Mouse (Mus musculus) MEL (cell line): Measurements from ENCODE around the gene Mecom. TPM values are rescaled to one million over a fixed set of nuclear protein-coding genes. Genes with fewer than 3 reads are reported as not detected.

Experiments
- DNase-seq: peaks from one replicate; pipeline ENCODE4 v3.0.0; 2011; ENCODE audit warnings: low read depth, low spot score
- H3K27ac ChIP-seq: 2 replicates; pipeline ENCODE4 v1.5.1; 2012; ENCODE audit warnings: low read depth, mild to moderate bottlenecking, control low read depth, low read length, moderate library complexity; ENCODE audit not compliant: control insufficient read depth
- H3K27me3 ChIP-seq, 2 experiments: fragments of 150-350 bp in 1 of 2; sonication (generic) in 1 of 2; 2 replicates each; pipeline ENCODE4 v1.6.1; 2012; ENCODE audit warnings: low read length in 2 of 2, mild to moderate bottlenecking in 2 of 2, improper control_type of control experiment in 1 of 2, moderate library complexity in 1 of 2; ENCODE audit not compliant: insufficient read depth in 2 of 2, control insufficient read depth in 1 of 2
- H3K36me3 ChIP-seq, 2 experiments: 2 replicates each; pipeline ENCODE4 v1.6.1; 2012 to 2014; ENCODE audit warnings: low read length in 2 of 2, improper control_type of control experiment in 1 of 2, inconsistent platforms in 1 of 2, mild to moderate bottlenecking in 1 of 2; ENCODE audit not compliant: insufficient read depth in 2 of 2, control insufficient read depth in 1 of 2
- H3K4me1 ChIP-seq, 2 experiments: fragments of 150-350 bp in 1 of 2; sonication (generic) in 1 of 2; 2 replicates each; pipeline ENCODE4 v1.6.1; 2012; ENCODE audit warnings: low read length in 2 of 2, improper control_type of control experiment in 1 of 2, mild to moderate bottlenecking in 1 of 2; ENCODE audit not compliant: insufficient read depth in 2 of 2, control insufficient read depth in 1 of 2
- H3K4me3 ChIP-seq, 2 experiments: fragments of 150-350 bp in 1 of 2; sonication (generic) in 1 of 2; 2 replicates each; pipeline ENCODE4 v1.5.1; 2012; ENCODE audit warnings: low read depth in 2 of 2, low read length in 2 of 2, mild to moderate bottlenecking in 2 of 2, moderate library complexity in 2 of 2, control low read depth in 1 of 2, improper control_type of control experiment in 1 of 2; ENCODE audit not compliant: control insufficient read depth in 1 of 2, insufficient read depth in 1 of 2
- H3K79me2 ChIP-seq: 2 replicates; pipeline ENCODE4 v1.6.1; 2012; ENCODE audit warnings: mild to moderate bottlenecking, low read length, moderate library complexity; ENCODE audit not compliant: control insufficient read depth, poor library complexity, insufficient read depth
- H3K9ac ChIP-seq: 2 replicates; pipeline ENCODE4 v1.6.1; 2012; ENCODE audit warnings: low read depth, mild to moderate bottlenecking, control low read depth, low read length, moderate library complexity; ENCODE audit not compliant: control insufficient read depth, poor library complexity, severe bottlenecking
- H3K9me3 ChIP-seq: fragments of 150-350 bp; sonication (generic); replicated peaks from 2 replicates; pipeline ENCODE4 v1.6.1; 2012; ENCODE audit warnings: mild to moderate bottlenecking, low read length, improper control_type of control experiment, moderate library complexity; ENCODE audit not compliant: insufficient read depth
- CHD1 ChIP-seq: IDR thresholded peaks from 2 replicates; pipeline ENCODE4 v1.6.1; 2012; ENCODE audit warnings: low read depth, mild to moderate bottlenecking, inconsistent platforms, low read length, improper control_type of control experiment
- CHD2 ChIP-seq: IDR thresholded peaks from 2 replicates; pipeline ENCODE4 v1.6.1; 2011; ENCODE audit warnings: low read length, improper control_type of control experiment
- CTCF ChIP-seq, 3 experiments: IDR thresholded peaks in 2 of 3; conservative IDR thresholded peaks in 1 of 3; 2 replicates each; pipeline ENCODE4 v1.5.1; 2011 to 2012; ENCODE audit warnings: low read length in 3 of 3, low read depth in 2 of 3, mild to moderate bottlenecking in 2 of 3, improper control_type of control experiment in 1 of 3, inconsistent platforms in 1 of 3, mixed read lengths in 1 of 3, moderate library complexity in 1 of 3; ENCODE audit not compliant: control insufficient read depth in 1 of 3, insufficient read depth in 1 of 3, poor library complexity in 1 of 3, severe bottlenecking in 1 of 3
- EP300 ChIP-seq, 2 experiments: IDR thresholded peaks; 2 replicates each; pipeline ENCODE4 v1.6.1; 2011; ENCODE audit warnings: improper control_type of control experiment in 2 of 2, low read length in 2 of 2, low read depth in 1 of 2, mild to moderate bottlenecking in 1 of 2
- HCFC1 ChIP-seq: IDR thresholded peaks from 2 replicates; pipeline ENCODE4 v1.6.1; 2012; ENCODE audit warnings: low read depth, mild to moderate bottlenecking, inconsistent platforms, low read length, improper control_type of control experiment, moderate library complexity
- JUND ChIP-seq: IDR thresholded peaks from 2 replicates; pipeline ENCODE4 v1.6.1; 2011; ENCODE audit warnings: low read depth, mild to moderate bottlenecking, improper control_type of control experiment, low read length
- MAFK ChIP-seq: IDR thresholded peaks from 2 replicates; pipeline ENCODE4 v1.6.1; 2011; ENCODE audit warnings: low read depth, mild to moderate bottlenecking, low read length, improper control_type of control experiment, borderline replicate concordance
- MAX ChIP-seq: IDR thresholded peaks from 2 replicates; pipeline ENCODE4 v1.6.1; 2011; ENCODE audit warnings: low read length, improper control_type of control experiment
- MAZ ChIP-seq: IDR thresholded peaks from 2 replicates; pipeline ENCODE4 v1.6.1; 2012; ENCODE audit warnings: low read depth, mild to moderate bottlenecking, inconsistent platforms, low read length, improper control_type of control experiment
- MXI1 ChIP-seq: IDR thresholded peaks from 2 replicates; pipeline ENCODE4 v1.6.1; 2011; ENCODE audit warnings: mild to moderate bottlenecking, low read depth, low read length, improper control_type of control experiment
- MYB ChIP-seq: IDR thresholded peaks from 2 replicates; pipeline ENCODE4 v1.6.1; 2011; ENCODE audit warnings: mild to moderate bottlenecking, low read depth, low read length, improper control_type of control experiment
- MYC ChIP-seq: IDR thresholded peaks from 2 replicates; pipeline ENCODE4 v1.6.1; 2011; ENCODE audit warnings: low read depth, mild to moderate bottlenecking, low read length, improper control_type of control experiment, moderate library complexity
- NELFE ChIP-seq: IDR thresholded peaks from 2 replicates; pipeline ENCODE4 v1.6.1; 2011; ENCODE audit warnings: low read depth, low read length, improper control_type of control experiment
- POLR2A ChIP-seq, 2 experiments: IDR thresholded peaks; 2 replicates each; pipeline ENCODE4 v1.6.1; 2011 to 2012; ENCODE audit warnings: low read length in 2 of 2, mild to moderate bottlenecking in 2 of 2, control low read depth in 1 of 2, improper control_type of control experiment in 1 of 2, low read depth in 1 of 2, moderate library complexity in 1 of 2; ENCODE audit not compliant: control insufficient read depth in 1 of 2, insufficient read depth in 1 of 2, poor library complexity in 1 of 2
- SIN3A ChIP-seq: IDR thresholded peaks from 2 replicates; pipeline ENCODE4 v1.6.1; 2012; ENCODE audit warnings: low read length, improper control_type of control experiment, inconsistent platforms
- SMC3 ChIP-seq: IDR thresholded peaks from 2 replicates; pipeline ENCODE4 v1.6.1; 2011; ENCODE audit warnings: low read depth, low read length, improper control_type of control experiment
- TAL1 ChIP-seq: IDR thresholded peaks from 2 replicates; pipeline ENCODE4 v1.6.1; 2012; ENCODE audit warnings: mild to moderate bottlenecking, inconsistent platforms, low read length, moderate library complexity, mixed read lengths
- TBP ChIP-seq: IDR thresholded peaks from 2 replicates; pipeline ENCODE4 v1.8.0; 2011; ENCODE audit warnings: low read depth, low read length, improper control_type of control experiment
- TCF12 ChIP-seq: IDR thresholded peaks from 2 replicates; pipeline ENCODE4 v1.6.1; 2014; ENCODE audit warnings: low read depth, mild to moderate bottlenecking, inconsistent platforms, low read length, improper control_type of control experiment, moderate library complexity
- UBTF ChIP-seq: IDR thresholded peaks from 2 replicates; pipeline ENCODE4 v1.6.1; 2012; ENCODE audit warnings: low read depth, mild to moderate bottlenecking, inconsistent platforms, low read length, improper control_type of control experiment, moderate library complexity, borderline replicate concordance; ENCODE audit not compliant: insufficient read depth
- USF1 ChIP-seq: IDR thresholded peaks from 2 replicates; pipeline ENCODE4 v1.6.1; 2014; ENCODE audit warnings: low read depth, mild to moderate bottlenecking, inconsistent platforms, low read length, improper control_type of control experiment, moderate library complexity
- ZMIZ1 ChIP-seq: IDR thresholded peaks from 2 replicates; pipeline ENCODE4 v1.6.1; 2012; ENCODE audit warnings: low read depth, mild to moderate bottlenecking, inconsistent platforms, low read length, improper control_type of control experiment, moderate library complexity
- polyA plus RNA-seq, 2 experiments: library from polyadenylated mRNA; stranded (reverse) in 1 of 2; unstranded in 1 of 2; fragments of >175 nt in 1 of 2; fragments of >200 nt in 1 of 2; gene quantifications; 2 replicates each; pipeline versions ENCODE4 v1.2.1 to v1.2.4; 2012; ENCODE audit warnings: low replicate concordance in 2 of 2, low read depth in 1 of 2; ENCODE audit not compliant: insufficient read length in 2 of 2, insufficient read depth in 1 of 2, missing spikeins in 1 of 2
- total RNA-seq: library from RNA; depleted of rRNA; stranded (reverse); fragments of 300-350 nt; gene quantifications from 2 replicates; pipeline ENCODE4 v1.2.3, GENCODE M21; 2012

The Mecom gene
- total and polyA plus RNA-seq, 3 experiments: 0.04 TPM; not detected in 2

GRCm38 (mm10) chr3:30219190-30219884, 328.5 kb downstream of the Mecom start:
- DNase-seq: no peak
- Histone ChIP-seq H3K4me1 (no peaks in the 10 kb centered on the region), H3K27me3 (no peaks in the 10 kb centered on the region), H3K9ac (no peak overlapping the region), H3K9me3 (no peaks in the 10 kb centered on the region), H3K36me3 (no peaks in the 10 kb centered on the region), H3K27ac (no peak overlapping the region), H3K4me3 (no peak overlapping the region), H3K79me2 (no peaks in the 10 kb centered on the region)
- TF ChIP-seq MAZ (no peak), MAFK (no peak), POLR2A (IDR thresholded peaks at IDR 0.05; ENCODE audit: control insufficient read depth in 1 of 2, insufficient read depth in 1 of 2, low read depth in 1 of 2, low read length in 2 of 2, poor library complexity in 1 of 2) (no peak), SIN3A (no peak), TAL1 (no peak), ZMIZ1 (no peak), MYB (no peak), MXI1 (no peak), USF1 (no peak), MYC (no peak), CTCF (IDR thresholded peaks at IDR 0.05 in 2 of 3, conservative IDR thresholded peaks at IDR 0.05 in 1 of 3; ENCODE audit: control insufficient read depth in 1 of 3, insufficient read depth in 1 of 3, low read depth in 2 of 3, low read length in 3 of 3, poor library complexity in 1 of 3, severe bottlenecking in 1 of 3) (no peak), JUND (no peak), CHD2 (no peak), TBP (no peak), TCF12 (no peak), UBTF (no peak), CHD1 (no peak), HCFC1 (no peak)

- Histone ChIP-seq H3K4me3 (no peak overlapping the region), H3K4me1 (no peaks in the 10 kb centered on the region), H3K27ac (no peak overlapping the region), H3K79me2 (no peaks in the 10 kb centered on the region), H3K27me3 (no peaks in the 10 kb centered on the region), H3K9me3 (no peaks in the 10 kb centered on the region), H3K36me3 (no peaks in the 10 kb centered on the region), H3K9ac (no peak overlapping the region)
- no peak for DNase-seq
- TF ChIP-seq TBP (no peak), MYC (no peak), MAFK (no peak), SMC3 (no peak), UBTF (no peak), CTCF (IDR thresholded peaks at IDR 0.05 in 2 of 3, conservative IDR thresholded peaks at IDR 0.05 in 1 of 3; ENCODE audit: control insufficient read depth in 1 of 3, insufficient read depth in 1 of 3, low read depth in 2 of 3, low read length in 3 of 3, poor library complexity in 1 of 3, severe bottlenecking in 1 of 3) (no peak), MAX (no peak), TCF12 (no peak), TAL1 (no peak), USF1 (no peak), NELFE (no peak), CHD2 (no peak), EP300 (IDR thresholded peaks at IDR 0.05; ENCODE audit: low read depth in 1 of 2, low read length in 2 of 2) (no peak)
- TF ChIP-seq, all 39 proteins: peak for 0
Observed at GRCm38 (mm10) chr3:30214607-30215006, 333.2 kb downstream of the Mecom start.
